Comparison of ENCODE assay signal across 9 mouse cellular contexts in genomic region chr13:51417796-51418195, GRCm38 (mm10). TPM values are rescaled to one million over a fixed set of nuclear protein-coding genes. Genes with fewer than 3 reads are reported as not detected.
DNase-seq lines count a peak whose midpoint lies in the region; ATAC-seq lines count a peak whose summit lies in the region.
"Had no signal": no experiment of that assay in that cellular context is flagged by ENCODE, and none has a peak within 500 bp of the region (broad histone marks: within the 10 kb centered on the region; RNA-seq: fewer than 3 reads in every experiment).

No protein-coding gene starts in this region.

- no peak for ATAC-seq in limb, embryonic 12.5 days (ENCODE audit: insufficient number of reproducible peaks, insufficient read depth, low FRiP score, low TSS enrichment, low read depth)

- H3K36me3 ChIP-seq in embryonic facial prominence, embryonic 10.5 days (replicated peaks) = peaks cover 89% of the 10 kb centered on the region
- H3K36me3 ChIP-seq in limb, embryonic 12.5 days = peaks cover 93% of the 10 kb centered on the region

- H3K4me3 ChIP-seq in embryonic facial prominence, embryonic 10.5 days = peak overlapping the region; percentile 37
- H3K4me3 ChIP-seq in limb, embryonic 12.5 days (replicated peaks) = no peak overlapping the region

- H3K9ac ChIP-seq in limb, embryonic 12.5 days (replicated peaks) = peak overlapping the region; percentile 50

- peak; percentile 83 for DNase-seq in 416B (ENCODE audit: low read depth)
- no peak for DNase-seq in embryonic facial prominence, embryonic 10.5 days (ENCODE audit: low spot score)
- DNase-seq in heart, postnatal 14 days = peak; percentile 49 to 51
- DNase-seq in ovary, postnatal 36 days (ENCODE audit: low spot score) = no peak
- no peak for DNase-seq in retina, postnatal 1 day
- DNase-seq in embryo, embryonic 11 days = no peak
- DNase-seq in frontal cortex, postnatal 14 days (ENCODE audit: low spot score in 2 of 2) = no peak

- H3K27ac ChIP-seq in embryonic facial prominence, embryonic 10.5 days (replicated peaks) = peak overlapping the region; percentile 85
- H3K27ac ChIP-seq in limb, embryonic 12.5 days = peak overlapping the region; percentile 91

- H3K4me1 ChIP-seq in embryonic facial prominence, embryonic 10.5 days = peaks cover 39% of the 10 kb centered on the region
- peaks cover 40% of the 10 kb centered on the region for H3K4me1 ChIP-seq in limb, embryonic 12.5 days (replicated peaks)

- 64% methylated on average over 6 of the region's 6 CpGs for WGBS in embryonic facial prominence, embryonic 10.5 days
- 62% methylated on average over 6 of the region's 6 CpGs for WGBS in limb, embryonic 12.5 days

- intact Hi-C loops in heart, postnatal 14 days (cut with DNase I) = loop anchor here (2.0 to 10.0 kb wide), 4 partner anchors 209 to 469 kb away; partner anchors contain the start of gene Spin1

- H3K27me3 ChIP-seq in embryonic facial prominence, embryonic 10.5 days (replicated peaks; ENCODE audit: low read depth, poor library complexity, severe bottlenecking) = no peaks in the 10 kb centered on the region
- no peaks in the 10 kb centered on the region for H3K27me3 ChIP-seq in limb, embryonic 12.5 days
- H3K27me3 ChIP-seq: Patski had no signal

- peak overlapping the region; percentile 24 for H3K4me2 ChIP-seq in limb, embryonic 12.5 days

- H3K9me3 ChIP-seq in embryonic facial prominence, embryonic 10.5 days = peaks cover 14% of the 10 kb centered on the region
- peaks cover 13% of the 10 kb centered on the region for H3K9me3 ChIP-seq in limb, embryonic 12.5 days

RNA-seq across cellular contexts. Expression of gene S1pr3, which starts 9.4 kb away (rescaled TPM):
- 50.4 and 67.6 TPM in 2 replicates for polyA plus RNA-seq in embryonic facial prominence, embryonic 10.5 days (2016; fragmentation: Nextera tagmentation; extraction: Ambion mirVana)
- total RNA-seq in heart, postnatal 14 days (2021) = 10 to 100 TPM; 17.9 to 18.4 TPM
- polyA plus RNA-seq in limb, embryonic 12.5 days (2016; fragmentation: Nextera tagmentation; extraction: Ambion mirVana) = 133 and 148 TPM in 2 replicates

Comparison
In these comparisons a context has a peak if more than half of its experiments do, and no peak if none do; other contexts are left out.
1. DNase-seq: peak in 416B (single experiment) and heart, postnatal 14 days (2 of 2); none in embryonic facial prominence, embryonic 10.5 days (single experiment), ovary, postnatal 36 days (single experiment), retina, postnatal 1 day (single experiment), embryo, embryonic 11 days (single experiment) and frontal cortex, postnatal 14 days (0 of 2).